Mouse (Mus musculus) right cerebral cortex, postnatal 4 days (tissue): ENCODE measurements around the gene Dnajb13.

Experiments used
- DNase-seq: peaks from one replicate; pipeline ENCODE4 v3.0.0-alpha.2; 2022

Gene Dnajb13

DNA sequence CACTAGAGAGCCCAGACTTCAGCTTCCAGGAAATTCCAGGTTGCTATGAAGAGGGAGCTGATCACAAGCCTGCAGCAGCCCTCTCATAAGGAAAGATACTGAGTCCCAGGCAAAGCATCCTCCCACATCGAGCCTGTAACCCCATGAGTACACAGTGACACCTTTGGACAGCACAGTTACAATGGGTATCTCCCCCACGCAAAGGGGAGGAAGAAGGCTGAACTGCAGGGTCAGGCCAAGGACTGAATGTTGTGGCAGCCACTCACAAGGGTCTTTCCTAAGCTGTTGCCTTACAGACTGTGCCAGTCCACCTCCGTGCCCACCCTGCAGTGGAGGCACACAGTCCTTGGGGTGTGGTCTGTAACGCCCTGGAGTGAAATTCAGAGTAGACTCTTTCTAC, 8.3 kb downstream of the Dnajb13 start:
- DNase-seq: no peak

- no peak for DNase-seq
Observed at GRCm38 (mm10) chr7:100504740-100505487, 9.8 kb downstream of the Dnajb13 start.

GRCm38 (mm10) chr7:100503076-100503475, 11.7 kb downstream of the Dnajb13 start:
- DNase-seq: no peak

DNA sequence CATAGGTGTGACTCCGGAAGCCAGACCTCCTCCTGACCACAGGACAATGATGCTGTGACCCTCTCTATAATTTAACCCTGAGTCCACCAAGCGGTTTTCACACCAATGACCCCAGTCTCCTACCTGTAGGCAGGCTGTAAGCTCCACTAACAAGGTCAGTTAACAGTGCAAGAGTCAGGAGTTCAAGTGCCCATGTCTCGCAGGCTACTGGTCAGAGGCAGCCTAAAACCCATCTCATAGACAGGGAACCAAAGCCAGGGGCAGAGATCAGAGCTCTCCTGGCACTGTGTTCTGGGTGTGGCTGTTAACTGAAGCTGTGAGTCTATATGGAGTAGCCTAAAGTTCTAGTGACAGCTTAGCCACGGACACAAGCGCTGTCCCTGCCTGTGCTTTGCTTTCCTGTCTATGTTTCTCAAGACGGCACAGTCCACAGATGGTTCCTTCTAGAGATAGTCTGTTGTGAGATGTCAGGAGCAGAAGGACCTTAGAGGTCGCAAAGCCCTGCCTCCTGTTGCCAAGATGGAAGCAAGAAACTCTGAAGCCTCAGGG, 12.3 kb downstream of the Dnajb13 start:
- no peak for DNase-seq

DNA sequence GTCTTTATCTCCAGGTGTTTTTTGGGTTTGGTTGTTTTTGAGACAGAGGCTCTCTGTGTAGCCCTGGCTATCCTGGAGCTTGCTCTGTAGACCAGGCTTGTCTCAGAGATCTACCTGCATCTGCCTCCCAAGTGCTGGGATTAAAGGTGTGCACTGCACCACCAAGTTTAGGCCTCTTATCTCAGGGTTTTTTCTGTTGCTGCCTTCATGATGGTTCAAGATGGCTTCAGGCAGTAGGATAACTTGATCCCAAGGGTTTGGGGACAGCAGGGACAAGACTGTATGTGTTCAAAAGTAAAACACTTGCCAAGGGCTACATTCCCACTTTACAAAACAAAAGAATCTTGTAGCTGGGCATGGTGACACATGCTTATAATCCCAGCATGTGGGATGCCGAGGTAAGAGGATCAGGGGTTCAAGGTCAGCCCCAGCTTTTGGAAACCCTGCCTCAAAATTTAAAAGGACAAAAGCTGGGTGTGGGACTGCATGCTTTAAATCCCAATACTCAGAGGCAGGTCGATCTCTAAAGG, 12.9 kb downstream of the Dnajb13 start:
- no peak for DNase-seq

DNA sequence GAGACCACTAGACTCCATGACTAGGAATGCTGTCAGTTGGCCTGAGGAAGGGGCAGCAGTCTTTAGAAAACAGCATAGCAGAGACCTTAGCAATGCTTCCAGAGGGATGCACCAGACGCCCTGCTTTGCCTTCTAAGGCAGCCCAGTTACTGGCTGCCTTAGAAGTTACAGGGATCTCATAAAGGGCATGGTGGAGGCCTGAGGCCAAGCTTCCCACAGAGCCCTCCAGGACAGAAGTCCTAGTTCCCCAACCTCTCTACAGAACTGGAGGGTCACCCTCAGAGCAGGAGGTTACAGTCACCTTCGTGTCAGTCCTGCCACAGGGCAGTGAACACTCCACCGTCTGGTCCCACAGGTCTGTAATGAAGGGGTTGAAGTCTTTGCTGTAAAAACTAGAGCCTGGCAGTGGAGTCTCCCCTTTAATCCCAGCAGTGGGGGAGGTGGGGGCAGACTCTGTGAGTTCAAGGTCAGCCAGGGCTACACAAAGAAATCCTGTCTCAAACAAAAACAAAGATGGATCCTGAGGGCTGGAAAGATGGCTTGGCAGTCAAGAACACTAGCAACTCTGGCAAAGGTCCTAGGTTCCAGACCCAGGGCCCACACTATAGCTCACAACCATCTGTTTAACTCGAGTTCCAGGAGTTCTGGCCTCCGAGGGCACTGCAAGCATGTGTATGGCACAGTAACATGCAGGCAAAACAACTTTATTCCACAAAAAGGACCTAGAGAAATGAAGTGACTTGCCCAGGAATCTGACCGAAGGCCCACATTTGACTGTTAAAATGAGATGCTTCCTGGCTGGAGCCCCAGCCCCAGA, 13.5 kb downstream of the Dnajb13 start:
- no peak for DNase-seq

DNA sequence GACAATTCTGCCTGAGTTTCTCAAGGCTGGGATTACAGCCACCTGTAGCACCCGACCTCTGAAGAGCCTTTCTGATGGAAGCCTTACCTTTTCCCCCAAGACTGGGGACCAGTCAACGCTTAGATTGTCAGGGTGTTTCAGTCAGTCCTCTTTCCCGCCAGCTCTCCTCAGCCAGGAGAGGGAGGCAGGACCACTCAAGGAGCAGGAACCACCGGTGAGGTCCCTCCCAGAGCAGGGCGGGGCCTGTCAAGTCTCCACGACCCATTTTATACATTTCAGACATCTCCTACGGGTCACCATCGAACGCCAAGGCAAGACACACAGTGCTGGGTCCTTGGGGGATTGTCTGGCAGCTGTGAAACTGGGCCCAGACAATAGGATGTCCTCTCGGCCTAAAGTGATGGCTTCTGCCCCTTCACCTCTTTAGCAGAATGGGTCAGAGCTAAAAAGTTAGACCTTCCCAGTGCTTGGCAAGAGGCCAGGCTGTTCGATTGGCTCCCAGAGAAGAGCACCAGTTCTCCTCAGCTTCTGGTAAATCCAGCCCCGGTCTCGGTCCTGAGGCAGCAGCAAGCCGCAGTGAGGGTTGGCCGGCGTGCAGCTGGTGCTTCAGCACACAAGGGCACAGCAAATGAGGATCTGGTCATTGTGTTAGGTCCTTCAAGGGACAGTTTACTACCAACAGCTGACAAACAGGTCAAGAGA, 14.3 kb downstream of the Dnajb13 start:
- peak; percentile 22 for DNase-seq

DNA sequence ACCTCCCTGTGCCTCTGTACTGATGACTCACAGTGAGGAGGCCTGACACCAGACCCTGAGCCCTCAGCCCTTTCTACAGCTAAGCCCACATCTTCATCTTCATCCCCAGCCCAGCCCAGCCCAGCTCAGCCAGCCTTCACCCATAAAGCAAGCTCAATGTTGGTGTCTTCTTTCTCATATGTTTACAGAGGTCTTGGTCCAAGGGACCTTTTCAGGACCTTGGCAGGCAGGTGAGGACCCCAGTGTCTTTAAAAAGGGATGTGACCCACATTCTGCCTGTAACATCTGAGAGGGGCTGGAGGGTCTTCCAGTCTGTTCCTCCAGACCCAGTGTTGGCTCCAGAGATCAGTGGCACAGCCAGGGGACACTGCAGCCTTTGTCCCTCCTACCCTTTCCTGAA, 15.3 kb downstream of the Dnajb13 start:
- no peak for DNase-seq

DNA sequence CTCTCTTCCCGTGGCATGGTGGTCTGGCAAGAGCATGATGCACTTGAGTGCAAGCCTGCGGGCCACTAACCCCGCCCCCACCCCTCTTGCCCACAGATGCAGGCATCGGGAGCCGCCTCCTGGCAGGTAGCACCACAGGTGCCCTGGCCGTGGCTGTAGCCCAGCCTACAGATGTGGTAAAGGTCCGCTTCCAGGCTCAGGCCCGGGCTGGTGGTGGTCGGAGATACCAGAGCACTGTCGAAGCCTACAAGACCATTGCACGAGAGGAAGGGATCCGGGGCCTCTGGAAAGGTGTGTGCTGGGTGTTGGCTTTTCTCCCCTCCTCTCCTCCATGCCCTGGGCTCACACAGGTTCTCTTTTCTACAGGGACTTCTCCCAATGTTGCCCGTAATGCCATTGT, 16.8 kb downstream of the Dnajb13 start:
- DNase-seq: no peak

GRCm38 (mm10) chr7:100497402-100497801, 17.4 kb downstream of the Dnajb13 start:
- DNase-seq: no peak

DNA sequence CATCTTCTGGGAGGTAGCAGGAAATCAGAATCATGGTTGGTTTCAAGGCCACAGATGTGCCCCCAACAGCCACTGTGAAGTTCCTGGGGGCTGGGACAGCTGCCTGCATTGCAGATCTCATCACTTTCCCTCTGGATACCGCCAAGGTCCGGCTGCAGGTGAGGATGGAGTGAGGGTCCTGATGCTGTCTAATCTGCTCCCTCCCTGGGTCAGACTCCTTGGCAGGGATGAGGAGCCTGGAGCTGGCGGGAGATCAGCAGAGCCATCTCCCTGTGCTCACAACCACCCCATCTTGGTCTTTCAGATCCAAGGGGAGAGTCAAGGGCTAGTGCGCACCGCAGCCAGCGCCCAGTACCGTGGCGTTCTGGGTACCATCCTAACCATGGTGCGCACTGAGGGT, 18.0 kb downstream of the Dnajb13 start:
- no peak for DNase-seq

DNA sequence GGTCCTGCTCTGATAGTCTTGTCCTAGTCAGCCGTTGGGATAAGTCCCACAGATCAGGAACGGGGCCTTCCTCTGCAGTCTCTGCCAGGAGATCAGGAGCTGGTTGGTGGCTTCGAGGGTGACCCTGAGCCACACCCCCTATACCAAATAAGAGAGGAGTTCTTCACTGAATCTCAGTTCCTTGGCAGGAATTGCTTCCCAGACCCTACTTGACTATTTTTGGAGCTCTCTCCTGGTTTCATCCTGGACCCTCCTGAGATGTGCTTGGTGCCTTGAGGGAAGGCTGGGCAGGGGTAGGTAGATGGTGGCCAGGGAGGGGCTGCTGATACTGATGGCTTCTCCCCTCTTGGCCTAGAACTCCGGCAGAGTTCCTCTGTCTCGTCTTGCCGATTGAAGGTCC, 18.4 kb downstream of the Dnajb13 start:
- no peak for DNase-seq

DNA sequence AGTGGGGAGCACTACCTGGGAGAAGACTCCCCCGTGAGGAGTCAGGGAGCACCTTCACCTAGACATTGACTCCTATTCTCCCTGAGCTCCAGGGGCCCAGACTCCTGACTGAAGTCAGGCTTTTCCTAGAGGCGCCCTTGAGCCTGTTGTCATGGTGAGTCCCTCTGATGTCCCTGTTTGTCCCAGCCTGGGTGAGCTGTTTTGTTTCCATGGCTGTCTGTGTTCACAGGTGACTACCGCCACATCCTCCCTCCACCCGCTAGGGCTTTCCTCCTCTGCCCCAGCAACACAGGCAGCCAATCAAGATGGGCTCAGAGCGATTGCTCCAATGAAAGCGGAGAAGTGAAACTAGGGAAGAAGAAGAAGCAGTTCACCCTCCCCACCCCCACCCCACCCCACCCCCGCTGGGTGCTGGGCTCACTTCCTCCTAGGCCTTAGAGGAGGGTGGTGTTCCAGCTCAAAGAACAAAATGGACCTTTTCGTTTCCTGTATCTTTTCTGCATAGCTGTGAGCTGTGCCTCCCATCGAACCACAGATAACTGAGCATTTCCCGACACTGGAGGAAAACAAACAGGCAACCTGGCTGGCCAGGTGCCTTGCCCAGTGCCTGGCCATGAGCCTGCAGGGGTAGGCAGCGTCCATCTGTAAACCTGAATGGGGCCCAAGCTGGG, 19.0 kb downstream of the Dnajb13 start:
- DNase-seq: peak; percentile 33

DNA sequence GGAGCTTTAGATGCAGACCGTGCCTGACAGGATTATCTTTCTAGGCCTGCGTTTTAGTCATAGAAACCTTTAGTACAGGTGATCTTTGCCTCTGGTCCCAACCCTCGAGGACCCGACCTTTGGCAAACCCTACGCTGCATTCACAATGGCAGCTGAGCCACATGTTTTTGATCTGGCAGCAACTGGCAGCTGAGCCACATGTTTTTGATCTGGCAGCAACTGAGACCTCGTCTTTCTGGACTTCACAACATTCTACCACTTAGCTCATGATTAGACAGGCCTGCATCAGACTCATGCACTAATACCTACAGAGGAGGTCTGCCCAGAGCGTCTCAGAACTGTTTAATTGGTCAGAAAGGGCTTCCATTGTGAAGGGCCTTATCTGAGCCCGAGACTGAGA, 19.7 kb downstream of the Dnajb13 start:
- DNase-seq: no peak

GRCm38 (mm10) chr7:100494415-100494831, 20.3 kb downstream of the Dnajb13 start:
- DNase-seq: no peak

GRCm38 (mm10) chr7:100493484-100494414, 21.0 kb downstream of the Dnajb13 start:
- no peak for DNase-seq

- peak; percentile 58 for DNase-seq
Observed at GRCm38 (mm10) chr7:100493117-100493483, 21.7 kb downstream of the Dnajb13 start, which contains the start of gene Ucp2. TSS of gene Ucp2 (plus strand) at chr7:100493337.

DNA sequence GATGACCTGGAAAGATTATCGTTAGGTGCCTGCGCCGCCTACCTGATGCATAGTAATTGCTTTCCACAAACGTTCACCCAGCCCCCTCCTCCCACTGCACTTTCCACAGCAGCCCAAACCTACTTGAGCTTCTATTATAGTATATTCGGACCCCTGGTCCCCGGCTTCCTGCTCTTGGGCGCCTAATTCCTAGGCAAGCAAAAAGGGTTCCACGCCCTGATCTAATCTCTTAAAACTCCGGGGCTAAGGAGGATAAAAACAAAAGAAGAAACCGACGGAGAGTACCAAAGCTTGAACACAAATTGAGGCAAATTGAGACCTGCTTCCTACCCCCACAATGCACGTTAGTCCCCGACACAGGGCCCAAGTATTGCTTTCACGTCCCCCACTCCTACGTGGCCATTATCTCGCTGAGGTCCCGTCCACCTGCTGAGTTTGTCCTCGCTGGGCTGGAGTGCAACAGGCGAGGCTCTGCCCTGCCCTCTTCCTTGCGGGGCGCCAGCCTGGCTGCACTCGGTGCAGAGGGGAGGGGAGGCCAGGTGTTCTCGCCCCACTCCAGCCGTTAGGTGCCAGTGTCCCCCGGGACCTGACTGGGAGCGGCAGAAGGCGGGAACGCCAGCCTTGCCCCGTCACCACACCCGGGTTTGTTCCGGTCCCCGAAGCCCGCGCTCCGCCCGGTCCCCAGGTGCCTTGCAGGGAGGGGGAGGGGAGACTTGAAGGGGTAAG, 22.2 kb downstream of the Dnajb13 start:
- DNase-seq: no peak

DNA sequence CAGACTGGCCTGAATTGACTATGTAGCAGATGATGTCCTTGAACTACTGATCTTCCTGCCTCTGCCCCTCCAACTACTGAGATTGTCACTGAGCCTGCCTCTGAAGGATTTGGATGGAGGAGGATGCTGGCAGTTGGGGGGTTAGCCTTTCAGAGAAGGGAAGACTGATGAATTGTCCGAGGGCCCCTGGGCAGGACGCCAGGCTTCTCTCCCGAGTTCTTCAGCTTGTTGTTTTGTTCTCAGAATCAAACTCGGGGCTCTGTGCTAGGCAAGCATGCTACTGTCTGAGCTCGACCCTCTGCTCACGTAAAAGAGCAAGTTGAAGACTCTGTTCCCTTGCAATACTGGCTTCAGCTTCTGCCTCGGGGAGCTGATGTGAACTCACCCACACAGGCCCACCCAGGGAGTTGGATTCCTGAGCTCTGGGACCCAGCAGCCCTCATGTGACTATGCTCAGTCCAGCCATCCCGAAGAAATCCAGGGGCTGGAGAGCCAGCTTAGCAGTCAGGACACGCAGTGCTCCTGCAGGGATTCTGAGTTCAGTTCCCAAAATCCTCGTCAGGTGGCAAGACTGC, 26.2 kb downstream of the Dnajb13 start:
- peak; percentile 55 for DNase-seq

GRCm38 (mm10) chr7:100487301-100487700, 27.5 kb downstream of the Dnajb13 start:
- DNase-seq: no peak
